Mouse (Mus musculus): ENCODE data around the gene Rab28.
"Not testable (repeated sequence)": the region's sequence is repeated elsewhere in the genome, so short reads cannot be mapped to it uniquely, and the experiment has no call there.

Rab28 gene

GRCm38 (mm10) chr5:41708051-41708630 lies at the start of gene Rab28:
Gene Rab28 (minus strand): TSS chr5:41708157.
- peak; percentile 92 for DNase-seq (ENCODE audit: low read depth, low spot score)

- no peak for DNase-seq (ENCODE audit: low read depth, low spot score)
Observed at GRCm38 (mm10) chr5:41757338-41757737, 49.4 kb upstream of the Rab28 start.

DNA sequence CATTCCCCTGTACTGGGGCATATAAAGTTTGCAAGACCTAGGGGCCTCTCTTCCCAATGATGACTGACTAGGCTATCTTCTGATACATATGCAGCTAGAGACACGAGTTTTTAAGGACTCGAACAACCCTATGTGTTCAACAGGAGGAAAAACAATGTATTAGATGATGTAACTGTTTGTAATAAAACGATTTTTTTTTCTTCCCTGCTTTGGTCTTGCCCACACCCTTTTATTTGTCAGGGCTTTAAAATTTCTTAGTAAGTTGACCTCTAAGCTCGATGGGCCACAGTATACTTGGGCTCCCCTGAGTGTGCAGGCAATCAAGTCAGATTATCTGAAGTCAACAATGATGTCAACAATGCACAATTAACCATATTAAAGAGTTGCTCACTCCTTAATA lies 48.4 kb upstream of the Rab28 start:
- no peak for DNase-seq (ENCODE audit: low read depth, low spot score)

GRCm38 (mm10) chr5:41755373-41755960 lies 47.5 kb upstream of the Rab28 start:
- DNase-seq (ENCODE audit: low read depth, low spot score) = no peak

- no peak for DNase-seq (ENCODE audit: low read depth, low spot score)
Observed at GRCm38 (mm10) chr5:41754836-41755235, 46.9 kb upstream of the Rab28 start.

DNA sequence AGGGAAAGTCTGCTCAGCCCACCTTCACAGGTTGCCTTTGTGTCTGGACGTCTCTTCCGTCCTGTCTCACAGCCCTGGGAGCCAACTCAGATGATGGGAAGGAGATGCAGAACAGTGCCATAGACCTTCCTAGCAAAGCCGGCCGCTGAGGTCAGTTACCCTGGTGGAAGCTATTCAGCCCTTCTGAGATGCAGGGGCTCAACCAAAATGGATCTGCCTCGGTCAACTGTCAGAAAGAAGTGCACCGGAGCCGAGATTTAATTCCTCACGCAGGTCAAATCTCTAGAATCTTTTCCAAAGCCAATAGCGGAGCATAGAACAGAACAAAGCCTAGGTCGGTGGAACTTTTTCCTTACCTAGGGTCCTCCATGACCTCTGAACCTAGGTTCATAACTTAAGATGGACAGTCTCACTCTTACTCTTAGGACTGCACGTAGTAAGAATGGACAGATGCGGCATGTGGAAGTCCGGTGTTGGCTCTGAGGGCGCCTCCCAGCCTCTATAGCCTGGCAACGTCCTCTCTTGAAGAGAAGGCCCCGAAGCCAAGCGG lies 46.3 kb upstream of the Rab28 start:
- no peak for DNase-seq (ENCODE audit: low read depth, low spot score)

GRCm38 (mm10) chr5:41752721-41753120 lies 44.8 kb upstream of the Rab28 start:
- DNase-seq (ENCODE audit: low read depth, low spot score) = no peak

DNA sequence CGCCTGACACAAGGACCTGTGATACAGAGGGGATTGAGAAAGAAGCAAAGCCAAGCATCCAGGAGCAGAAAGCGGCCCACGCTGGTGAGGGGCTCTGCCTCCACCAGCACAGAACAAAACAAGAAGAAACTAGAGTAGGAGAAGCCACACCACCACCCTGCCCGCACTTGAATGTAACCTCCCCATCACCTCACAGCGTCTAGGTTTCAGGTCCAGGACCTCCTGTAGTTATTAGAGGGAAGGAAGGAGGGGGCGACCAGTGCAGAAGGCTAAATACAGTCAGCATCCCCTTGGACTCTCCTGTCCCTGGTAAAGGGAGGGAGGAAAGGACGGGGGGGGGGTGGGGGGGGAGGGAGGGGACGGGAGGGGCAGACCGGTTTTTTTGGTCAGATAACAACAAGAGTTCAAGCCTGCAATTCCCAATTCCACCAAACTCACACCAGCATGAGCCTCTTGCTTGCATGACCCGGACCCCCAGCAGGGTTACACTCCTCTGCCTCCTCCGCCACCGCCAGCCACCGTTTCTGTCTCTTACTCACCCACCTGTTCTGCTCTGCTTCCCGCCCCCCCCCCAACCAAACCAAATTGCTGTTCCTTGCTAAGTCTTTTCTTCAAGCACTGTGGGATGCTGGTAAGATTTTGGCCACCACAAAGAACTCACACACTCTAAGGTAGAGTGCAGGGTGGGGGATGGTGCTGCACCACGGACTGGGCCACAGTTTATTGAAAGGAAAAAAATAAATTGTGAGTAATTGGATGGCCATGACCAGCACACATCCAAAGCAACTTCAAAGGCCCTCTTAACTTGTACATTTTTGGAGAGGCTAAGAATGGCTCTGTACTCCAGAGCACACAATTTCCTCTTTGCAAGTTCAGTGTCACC lies 37.2 kb upstream of the Rab28 start:
- no peak for DNase-seq (ENCODE audit: low read depth, low spot score)

GRCm38 (mm10) chr5:41744234-41744633 lies 36.3 kb upstream of the Rab28 start:
- no peak for DNase-seq (ENCODE audit: low read depth, low spot score)

DNA sequence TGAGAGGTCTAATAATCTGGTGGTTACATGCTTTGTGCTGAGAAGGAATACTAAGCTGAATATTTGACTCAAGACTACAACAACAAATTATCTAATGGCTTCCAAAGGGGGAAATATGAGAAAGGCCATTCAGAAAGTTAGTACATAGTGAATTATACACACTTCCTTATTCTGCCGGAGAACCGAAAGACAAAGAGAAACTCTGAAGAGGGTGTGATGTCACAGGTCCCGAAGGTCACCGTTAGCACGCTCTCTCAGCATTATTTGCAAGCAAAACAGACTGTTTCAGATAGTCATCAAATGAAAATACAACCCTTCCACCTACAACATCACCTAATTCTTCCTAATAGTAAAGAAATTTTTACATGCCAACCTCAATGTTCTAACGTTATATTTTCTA lies 30.9 kb upstream of the Rab28 start:
- DNase-seq (ENCODE audit: low read depth, low spot score) = no peak

DNA sequence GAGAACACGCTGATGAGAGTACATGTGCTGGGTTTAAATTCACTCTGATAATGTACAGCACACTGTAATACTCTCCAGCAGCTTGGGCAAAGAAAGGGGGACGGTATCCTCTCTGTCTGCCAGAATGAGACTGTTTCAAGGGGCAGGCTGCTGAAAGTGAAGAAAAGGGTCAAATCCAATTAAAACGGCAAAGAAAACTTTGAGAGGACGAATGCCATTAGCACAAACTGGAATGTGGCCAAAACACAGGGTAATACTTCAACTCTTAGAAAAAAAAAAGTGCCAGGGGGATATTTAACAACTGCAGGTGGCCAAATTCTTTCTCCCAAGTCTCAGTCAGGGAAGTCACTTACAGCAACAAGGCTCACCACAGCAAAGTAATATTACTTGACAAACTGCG lies 29.1 kb upstream of the Rab28 start:
- no peak for DNase-seq (ENCODE audit: low read depth, low spot score)

GRCm38 (mm10) chr5:41727017-41727416 lies 19.1 kb upstream of the Rab28 start:
- no peak for DNase-seq (ENCODE audit: low read depth, low spot score)

DNA sequence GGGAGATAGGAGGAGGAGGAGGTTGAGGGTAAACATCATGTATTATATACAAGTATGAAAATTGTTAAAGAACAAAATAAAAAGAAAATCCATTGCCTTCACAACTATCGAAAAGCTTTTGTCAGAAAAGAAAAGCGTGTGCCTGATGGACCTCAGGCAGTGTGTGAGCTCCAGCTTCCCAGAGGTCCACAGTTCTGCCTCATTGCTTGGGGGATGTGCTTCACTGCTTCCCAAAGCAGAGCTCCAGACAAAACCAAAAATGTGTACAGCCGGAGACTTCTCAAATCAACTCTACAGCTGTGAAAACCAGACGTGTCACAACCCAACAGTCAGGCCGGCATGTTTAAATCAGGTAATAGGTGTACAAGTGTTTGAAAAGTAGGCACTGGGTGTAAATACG lies 17.6 kb upstream of the Rab28 start:
- DNase-seq (ENCODE audit: low read depth, low spot score) = no peak

GRCm38 (mm10) chr5:41707115-41708015 lies 592 bp downstream of the Rab28 start:
- DNase-seq (ENCODE audit: low read depth, low spot score) = no peak

DNA sequence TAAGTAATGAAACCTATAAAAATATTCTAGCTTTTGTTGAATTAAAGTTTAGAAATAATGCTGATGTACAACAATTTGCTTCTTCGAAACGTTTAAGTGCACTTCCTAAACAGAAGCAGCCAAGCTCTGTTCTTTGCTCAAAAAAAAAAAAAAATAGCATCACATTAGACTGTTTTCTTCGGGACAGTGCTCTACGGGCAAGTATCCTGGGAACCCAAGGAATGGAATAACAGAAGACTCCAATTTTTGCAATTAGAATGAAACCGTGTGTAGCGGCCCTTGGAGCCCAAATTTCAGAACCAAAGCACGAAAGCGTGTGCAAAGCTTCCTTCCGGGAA lies 1.2 kb downstream of the Rab28 start:
- DNase-seq (ENCODE audit: low read depth, low spot score) = no peak

DNA sequence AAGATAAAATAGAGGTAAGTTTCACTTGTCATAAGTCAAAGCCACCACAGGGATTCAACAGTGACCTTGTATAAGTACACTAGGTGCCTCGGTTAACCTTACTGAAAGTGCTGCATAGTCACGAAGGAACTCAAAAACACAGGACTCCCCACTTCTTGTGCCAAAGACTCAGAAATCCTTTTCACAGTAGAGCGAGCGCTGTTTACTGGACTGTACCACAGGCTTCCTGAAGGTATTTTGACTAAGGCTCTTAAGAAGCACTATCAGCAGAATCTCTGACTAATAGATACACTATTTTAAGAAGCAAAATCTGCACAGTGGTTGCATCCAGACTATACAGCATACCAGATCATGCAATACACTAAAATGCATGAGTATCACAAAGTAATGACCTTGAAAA lies 6.9 kb downstream of the Rab28 start:
- not testable (repeated sequence) for DNase-seq (ENCODE audit: low read depth, low spot score)

DNA sequence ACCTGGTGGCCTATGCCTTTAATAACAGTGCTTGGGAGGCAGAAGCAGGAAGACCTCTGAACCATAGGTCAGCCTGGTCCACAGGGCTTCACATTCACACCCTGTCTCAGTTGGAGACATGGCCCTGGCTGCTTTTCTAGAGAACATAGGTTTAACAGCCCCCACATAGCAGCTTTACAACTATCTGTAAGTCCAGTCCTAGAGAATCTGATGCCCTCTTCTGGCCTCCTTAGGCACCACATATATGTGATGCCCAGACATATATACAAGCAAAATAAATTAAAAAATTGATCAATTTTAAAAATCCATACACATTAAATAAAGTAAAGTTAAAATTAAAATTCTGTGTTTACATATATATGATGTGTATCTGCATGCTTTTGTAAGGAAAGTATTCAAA lies 10.0 kb downstream of the Rab28 start:
- no peak for DNase-seq (ENCODE audit: low read depth, low spot score)

GRCm38 (mm10) chr5:41685016-41685415 lies 22.9 kb downstream of the Rab28 start:
- no peak for DNase-seq (ENCODE audit: low read depth, low spot score)

GRCm38 (mm10) chr5:41683976-41684375 lies 24.0 kb downstream of the Rab28 start:
- no peak for DNase-seq (ENCODE audit: low read depth, low spot score)

GRCm38 (mm10) chr5:41666012-41666411 lies 41.9 kb downstream of the Rab28 start:
- no peak for DNase-seq (ENCODE audit: low read depth, low spot score)

DNA sequence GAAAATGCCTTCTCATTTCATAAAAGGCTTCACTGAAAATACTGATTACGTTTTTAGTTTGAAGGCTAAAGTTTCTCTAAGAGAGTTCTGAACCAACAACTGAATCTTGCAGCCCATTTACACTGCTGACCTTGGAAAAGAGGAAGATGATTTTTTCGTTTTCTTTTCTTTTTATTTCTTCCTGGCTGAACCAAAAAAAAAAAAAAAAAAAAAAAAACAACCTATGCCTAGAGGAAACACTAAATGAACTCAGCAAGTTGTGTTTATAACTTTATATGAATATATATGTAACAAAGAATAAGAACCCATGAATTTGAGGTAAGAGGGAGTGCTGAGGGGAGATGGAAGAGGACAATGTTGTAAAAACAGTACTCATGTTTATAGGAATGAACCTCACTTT lies 71.2 kb downstream of the Rab28 start:
- no peak for DNase-seq (ENCODE audit: low read depth, low spot score)

Data from brain, embryonic 18.5 days (tissue).